Mouse (Mus musculus): ENCODE measurements around the gene Gm8298. TPM values are rescaled to one million over a fixed set of nuclear protein-coding genes. Genes with fewer than 3 reads are reported as not detected.
"Not testable (repeated sequence)": the region's sequence is repeated elsewhere in the genome, so short reads cannot be mapped to it uniquely, and the experiment has no call there.

Gene Gm8298
- not detected in 2 replicates for polyA plus RNA-seq (2014; fragmentation: Nextera tagmentation; extraction: Ambion mirVana)

DNA sequence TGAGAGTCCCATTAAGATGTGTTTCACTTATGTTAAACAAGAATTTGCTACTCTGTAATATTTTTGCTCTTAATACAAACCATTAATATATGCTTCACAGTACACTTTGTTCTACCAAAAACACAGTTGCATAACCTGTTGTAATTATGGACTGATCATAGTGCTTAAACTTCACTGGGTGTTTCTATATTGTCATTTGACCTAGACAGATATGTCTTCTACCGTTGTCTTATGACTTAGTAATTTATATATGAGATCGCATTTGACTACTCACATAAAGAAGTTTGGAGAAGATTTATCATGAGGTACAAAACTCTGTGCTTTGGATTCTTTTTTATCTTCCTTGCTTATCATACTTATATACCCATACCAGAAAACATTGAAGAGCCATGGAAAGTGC, at the start of gene Gm8298:
Gene Gm8298, plus strand, starts transcription at position 301 of the 400 bp plus-strand sequence.
- no peaks in the 10 kb centered on the region for H3K4me1 ChIP-seq (ENCODE audit: control insufficient read depth, insufficient read depth, low read length)
- H3K4me2 ChIP-seq (ENCODE audit: low read depth, low read length), result no peak within 1 kb of the TSS
- ATAC-seq (replicated peaks; ENCODE audit: insufficient number of reproducible peaks, low FRiP score, low TSS enrichment, low read depth) (no peak), DNase-seq (ENCODE audit: low spot score) (no peak)
- no peaks in the 10 kb centered on the region for H3K27me3 ChIP-seq (ENCODE audit: control insufficient read depth, insufficient read depth, low read length)
- H3K36me3 ChIP-seq (replicated peaks; ENCODE audit: control insufficient read depth, insufficient read depth, low read depth, low read length), result no peaks in the 10 kb centered on the region
- no peak within 1 kb of the TSS for H3K9ac ChIP-seq (replicated peaks; ENCODE audit: low read length)
- no peak within 1 kb of the TSS for H3K4me3 ChIP-seq (ENCODE audit: low read depth, low read length)
- H3K27ac ChIP-seq (replicated peaks; ENCODE audit: low read depth, low read length), result no peak within 1 kb of the TSS
- 93% methylated on average over 2 of the region's 2 CpGs for WGBS
- no peaks in the 10 kb centered on the region for H3K9me3 ChIP-seq (replicated peaks; ENCODE audit: control insufficient read depth, low read length)

DNA sequence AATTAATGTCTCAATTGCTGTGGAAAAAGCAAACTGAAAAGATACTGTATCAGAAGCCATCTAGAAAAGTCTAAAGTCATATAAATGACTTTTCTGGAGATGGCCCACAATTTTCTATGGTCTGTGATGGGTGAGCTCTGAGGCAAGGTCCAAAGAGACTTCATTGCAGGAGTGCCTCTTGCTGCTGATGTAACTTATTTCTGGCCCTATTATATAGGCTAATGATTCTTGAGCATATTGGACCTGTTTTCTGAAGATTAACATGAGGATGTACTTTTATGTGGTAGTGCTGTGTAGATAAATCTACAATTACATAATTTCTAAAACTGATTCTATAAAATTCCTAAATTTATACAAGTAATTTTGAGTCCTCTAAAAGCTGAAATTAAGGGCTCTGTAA, 47.7 kb upstream of the Gm8298 start:
- H3K4me3 ChIP-seq (ENCODE audit: low read depth, low read length), result no peak overlapping the region
- H3K27ac ChIP-seq (replicated peaks; ENCODE audit: low read depth, low read length), result no peak overlapping the region
- H3K9me3 ChIP-seq (replicated peaks; ENCODE audit: control insufficient read depth, low read length), result no peaks in the 10 kb centered on the region
- H3K36me3 ChIP-seq (replicated peaks; ENCODE audit: control insufficient read depth, insufficient read depth, low read depth, low read length), result no peaks in the 10 kb centered on the region
- no peaks in the 10 kb centered on the region for H3K4me1 ChIP-seq (ENCODE audit: control insufficient read depth, insufficient read depth, low read length)
- DNase-seq (ENCODE audit: low spot score) (no peak), ATAC-seq (replicated peaks; ENCODE audit: insufficient number of reproducible peaks, low FRiP score, low TSS enrichment, low read depth) (no peak)
- no peak overlapping the region for H3K4me2 ChIP-seq (ENCODE audit: low read depth, low read length)
- no peak overlapping the region for H3K9ac ChIP-seq (replicated peaks; ENCODE audit: low read length)
- H3K27me3 ChIP-seq (ENCODE audit: control insufficient read depth, insufficient read depth, low read length), result no peaks in the 10 kb centered on the region

DNA sequence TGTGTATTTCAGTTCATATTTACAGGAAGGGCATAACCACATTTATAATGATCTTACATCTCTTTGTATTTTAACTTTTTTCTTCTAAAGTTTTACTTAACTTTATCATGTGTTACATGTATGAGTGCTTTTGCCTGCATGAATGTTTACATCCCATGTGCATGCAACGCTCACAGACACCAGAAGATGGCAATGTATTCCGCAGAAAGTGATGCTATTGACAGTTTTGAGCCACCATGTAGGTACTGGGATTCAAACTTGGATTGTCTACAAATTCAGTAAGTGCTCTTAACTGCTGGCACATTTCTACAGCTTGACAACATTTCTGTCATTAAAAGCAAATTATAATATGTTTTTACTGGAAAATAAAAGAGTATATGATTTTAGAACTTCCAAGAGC, 9.9 kb downstream of the Gm8298 start:
- H3K4me2 ChIP-seq (ENCODE audit: low read depth, low read length), result no peak overlapping the region
- H3K9me3 ChIP-seq (replicated peaks; ENCODE audit: control insufficient read depth, low read length), result no peaks in the 10 kb centered on the region
- ATAC-seq (replicated peaks; ENCODE audit: insufficient number of reproducible peaks, low FRiP score, low TSS enrichment, low read depth) (no peak), DNase-seq (ENCODE audit: low spot score) (peak; percentile 57)
- H3K36me3 ChIP-seq (replicated peaks; ENCODE audit: control insufficient read depth, insufficient read depth, low read depth, low read length), result no peaks in the 10 kb centered on the region
- no peak overlapping the region for H3K9ac ChIP-seq (replicated peaks; ENCODE audit: low read length)
- H3K4me3 ChIP-seq (ENCODE audit: low read depth, low read length), result no peak overlapping the region
- no peaks in the 10 kb centered on the region for H3K27me3 ChIP-seq (ENCODE audit: control insufficient read depth, insufficient read depth, low read length)
- H3K27ac ChIP-seq (replicated peaks; ENCODE audit: low read depth, low read length), result no peak overlapping the region
- no peaks in the 10 kb centered on the region for H3K4me1 ChIP-seq (ENCODE audit: control insufficient read depth, insufficient read depth, low read length)
- 20% methylated on average over 2 of the region's 2 CpGs for WGBS

DNA sequence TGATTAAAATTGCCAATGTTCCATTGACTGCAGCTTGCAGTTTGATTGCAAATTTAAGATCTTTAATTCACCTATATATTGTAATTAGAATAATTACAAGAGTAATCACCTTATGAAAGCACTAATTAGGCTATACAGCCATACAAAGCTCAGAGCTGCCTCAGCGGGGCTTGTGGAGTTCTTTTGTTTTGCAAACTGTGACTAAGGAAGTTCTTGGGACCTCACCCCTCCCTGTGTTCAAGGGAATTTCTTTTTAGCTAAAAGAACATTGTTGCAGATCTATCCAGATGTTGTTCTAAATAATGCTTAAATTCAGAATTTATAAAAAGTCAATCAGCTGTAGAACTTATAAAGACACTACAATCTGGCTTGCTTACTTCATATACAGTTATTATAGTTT, 16.8 kb downstream of the Gm8298 start:
- not testable (repeated sequence) for ATAC-seq (replicated peaks; ENCODE audit: insufficient number of reproducible peaks, low FRiP score, low TSS enrichment, low read depth)
- 33% methylated on average over 1 of the region's 1 CpGs for WGBS

DNA sequence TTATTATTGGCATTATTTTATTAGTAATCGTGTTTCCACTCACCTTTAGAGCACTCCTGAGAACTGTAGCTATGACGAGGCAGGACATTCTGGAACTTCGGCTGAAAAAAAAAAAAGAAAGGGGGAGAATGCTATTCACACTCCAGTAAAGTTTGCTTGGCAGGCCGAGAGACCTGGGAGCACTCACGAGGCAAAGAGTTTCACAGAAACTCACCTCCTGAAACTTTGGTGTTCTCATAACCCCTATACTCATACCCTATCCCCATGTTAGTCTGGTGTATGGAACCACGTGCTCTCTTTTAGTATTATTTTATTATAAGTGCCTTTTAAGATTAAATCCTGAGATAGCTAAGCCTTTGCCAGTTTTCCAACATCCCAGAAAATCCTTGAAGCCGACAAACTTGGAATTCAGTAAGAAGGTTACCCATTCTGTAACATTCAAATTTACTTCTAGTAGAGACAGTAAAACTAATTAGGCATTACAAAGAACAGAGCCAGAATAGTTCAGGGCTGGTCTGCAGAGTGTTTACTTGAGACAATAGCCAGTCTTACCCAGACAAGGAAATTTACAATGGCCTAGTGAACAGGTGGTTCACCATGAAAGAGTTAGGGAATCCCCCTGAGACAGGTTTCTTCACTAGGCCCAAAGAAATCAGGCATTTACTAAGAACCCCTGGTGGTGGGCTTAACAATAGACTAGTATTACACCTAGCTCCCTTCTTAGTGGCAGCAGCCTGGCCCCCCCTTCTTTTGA, 19.1 kb downstream of the Gm8298 start:
- H3K27me3 ChIP-seq (ENCODE audit: control insufficient read depth, insufficient read depth, low read length); H3K4me2 ChIP-seq (ENCODE audit: low read depth, low read length); ATAC-seq (replicated peaks; ENCODE audit: insufficient number of reproducible peaks, low FRiP score, low TSS enrichment, low read depth); H3K4me3 ChIP-seq (ENCODE audit: low read depth, low read length); H3K9me3 ChIP-seq (replicated peaks; ENCODE audit: control insufficient read depth, low read length); DNase-seq (ENCODE audit: low spot score); H3K9ac ChIP-seq (replicated peaks; ENCODE audit: low read length); H3K27ac ChIP-seq (replicated peaks; ENCODE audit: low read depth, low read length); H3K36me3 ChIP-seq (replicated peaks; ENCODE audit: control insufficient read depth, insufficient read depth, low read depth, low read length); H3K4me1 ChIP-seq (ENCODE audit: control insufficient read depth, insufficient read depth, low read length): not testable (repeated sequence)
- 72% methylated on average over 7 of the region's 7 CpGs for WGBS

More for the DNA sequence above, 16.8 kb downstream of the Gm8298 start:
- not testable (repeated sequence) for H3K27ac ChIP-seq (replicated peaks; ENCODE audit: low read depth, low read length); H3K4me2 ChIP-seq (ENCODE audit: low read depth, low read length); H3K4me1 ChIP-seq (ENCODE audit: control insufficient read depth, insufficient read depth, low read length); H3K4me3 ChIP-seq (ENCODE audit: low read depth, low read length); H3K9ac ChIP-seq (replicated peaks; ENCODE audit: low read length); DNase-seq (ENCODE audit: low spot score); H3K27me3 ChIP-seq (ENCODE audit: control insufficient read depth, insufficient read depth, low read length); H3K36me3 ChIP-seq (replicated peaks; ENCODE audit: control insufficient read depth, insufficient read depth, low read depth, low read length); H3K9me3 ChIP-seq (replicated peaks; ENCODE audit: control insufficient read depth, low read length)

DNA sequence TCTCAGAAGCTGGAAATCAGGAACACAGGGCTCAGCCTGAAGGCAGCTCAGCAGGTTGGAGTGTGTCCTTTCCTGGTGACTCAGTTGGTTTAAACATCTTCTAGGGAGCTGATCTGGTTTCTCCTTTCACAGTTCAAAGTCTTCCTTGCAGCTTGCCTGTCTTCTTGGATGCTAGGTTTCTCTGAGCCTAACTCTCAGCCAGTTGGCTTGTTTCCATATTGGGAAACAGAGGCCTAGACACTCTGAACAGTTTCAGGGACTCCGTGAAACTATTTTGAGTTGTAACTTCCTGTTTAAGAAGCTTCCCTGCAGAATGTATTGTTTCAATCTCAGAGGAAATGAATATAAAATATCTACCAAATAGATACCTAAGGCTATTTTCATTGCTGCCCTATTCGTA, 32.4 kb downstream of the Gm8298 start:
- Histone ChIP-seq H3K9me3 (replicated peaks; ENCODE audit: control insufficient read depth, low read length) (no peaks in the 10 kb centered on the region), H3K4me1 (ENCODE audit: control insufficient read depth, insufficient read depth, low read length) (no peaks in the 10 kb centered on the region), H3K27me3 (ENCODE audit: control insufficient read depth, insufficient read depth, low read length) (no peaks in the 10 kb centered on the region), H3K4me2 (ENCODE audit: low read depth, low read length) (no peak overlapping the region), H3K9ac (replicated peaks; ENCODE audit: low read length) (no peak overlapping the region), H3K4me3 (ENCODE audit: low read depth, low read length) (no peak overlapping the region), H3K27ac (replicated peaks; ENCODE audit: low read depth, low read length) (no peak overlapping the region), H3K36me3 (replicated peaks; ENCODE audit: control insufficient read depth, insufficient read depth, low read depth, low read length) (no peaks in the 10 kb centered on the region)
- 86% methylated on average over 2 of the region's 2 CpGs for WGBS
- ATAC-seq (replicated peaks; ENCODE audit: insufficient number of reproducible peaks, low FRiP score, low TSS enrichment, low read depth), result no peak
- DNase-seq (ENCODE audit: low spot score), result no peak

DNA sequence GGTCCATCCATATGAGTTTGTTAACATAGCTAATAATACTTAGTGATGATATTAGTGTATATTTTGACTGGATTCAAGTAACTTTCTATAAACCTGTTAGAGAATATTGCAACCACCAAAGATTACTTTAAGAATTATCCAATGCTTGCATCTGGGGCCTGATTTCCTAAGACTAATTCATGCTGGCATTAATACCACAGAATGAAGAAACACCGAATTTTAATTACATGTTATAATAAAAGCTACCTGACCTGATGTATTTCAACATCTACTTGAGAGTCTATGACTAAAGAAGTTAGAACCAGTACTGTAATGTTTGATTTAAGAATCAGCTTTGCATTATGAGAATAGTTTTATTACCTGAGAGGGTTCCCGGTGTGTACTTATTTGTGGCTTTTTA, 64.1 kb downstream of the Gm8298 start, which contains the start of gene C130079G13Rik:
Gene C130079G13Rik, plus strand, starts transcription at position 301 of the 400 bp plus-strand sequence.
- H3K9ac ChIP-seq (replicated peaks; ENCODE audit: low read length), result no peak within 1 kb of the TSS
- ATAC-seq (replicated peaks; ENCODE audit: insufficient number of reproducible peaks, low FRiP score, low TSS enrichment, low read depth), result no peak
- no peak within 1 kb of the TSS for H3K4me3 ChIP-seq (ENCODE audit: low read depth, low read length)
- 95% methylated on average over 2 of the region's 2 CpGs for WGBS
- H3K4me2 ChIP-seq (ENCODE audit: low read depth, low read length), result no peak within 1 kb of the TSS
- no peak within 1 kb of the TSS for H3K27ac ChIP-seq (replicated peaks; ENCODE audit: low read depth, low read length)
- H3K36me3 ChIP-seq (replicated peaks; ENCODE audit: control insufficient read depth, insufficient read depth, low read depth, low read length), result no peaks in the 10 kb centered on the region
- H3K4me1 ChIP-seq (ENCODE audit: control insufficient read depth, insufficient read depth, low read length), result no peaks in the 10 kb centered on the region
- H3K9me3 ChIP-seq (replicated peaks; ENCODE audit: control insufficient read depth, low read length), result no peaks in the 10 kb centered on the region
- no peaks in the 10 kb centered on the region for H3K27me3 ChIP-seq (ENCODE audit: control insufficient read depth, insufficient read depth, low read length)
- no peak for DNase-seq (ENCODE audit: low spot score)

All from embryonic facial prominence, embryonic 11.5 days (tissue).